Mouse (Mus musculus) retina, adult 2 months (tissue): ENCODE data around the gene Ddx51.

Source experiments
- DNase-seq: peaks from one replicate; pipeline ENCODE4 v3.0.0-alpha.2; 2012; ENCODE audit warnings: low read depth, low spot score

The Ddx51 gene

DNA sequence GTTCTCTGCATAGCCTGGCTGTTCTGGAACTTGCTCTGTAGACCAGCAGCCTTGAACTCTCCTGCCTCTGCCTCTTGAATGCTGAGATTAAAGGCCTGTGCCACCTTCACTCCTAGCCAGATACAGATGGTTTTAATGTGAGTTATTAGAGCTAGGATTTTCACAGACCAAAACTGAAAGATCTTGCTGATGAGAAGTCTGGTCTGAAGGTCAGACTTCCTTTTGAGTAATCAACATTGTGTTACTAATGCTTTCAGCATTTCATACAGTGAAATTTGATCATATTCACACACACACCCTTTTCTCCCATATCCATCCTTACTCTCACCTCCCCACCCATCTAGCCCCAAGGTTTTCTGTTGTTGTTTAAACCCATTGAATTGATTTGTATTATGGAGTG, 6.4 kb downstream of the Ddx51 start:
- DNase-seq: no peak

GRCm38 (mm10) chr5:110664041-110664440, 10.8 kb downstream of the Ddx51 start:
- DNase-seq: no peak

GRCm38 (mm10) chr5:110664750-110665269, 11.6 kb downstream of the Ddx51 start:
- DNase-seq: no peak

- DNase-seq: no peak
These were observed 12.4 kb downstream of the Ddx51 start for GRCm38 (mm10) chr5:110665486-110666121.

DNA sequence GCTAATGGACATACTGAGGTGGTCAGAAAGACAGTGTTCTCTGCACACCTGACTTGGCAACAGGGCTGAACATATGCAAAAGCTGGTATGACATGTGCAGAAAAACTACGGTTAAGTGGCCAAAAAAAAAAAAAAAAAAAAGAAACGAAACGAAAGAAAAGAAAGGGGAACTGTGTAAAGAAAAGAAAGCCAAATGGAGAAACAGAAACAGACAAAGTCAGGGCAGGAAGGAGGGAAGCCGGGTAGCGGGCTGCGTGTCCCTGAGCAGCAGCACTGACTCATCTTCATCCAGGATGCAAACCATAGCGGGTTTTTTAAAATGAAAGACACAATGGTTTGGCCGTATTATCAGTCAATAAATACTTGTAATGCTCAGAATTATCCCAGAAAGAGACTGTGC, 28.8 kb downstream of the Ddx51 start:
- DNase-seq: no peak

DNA sequence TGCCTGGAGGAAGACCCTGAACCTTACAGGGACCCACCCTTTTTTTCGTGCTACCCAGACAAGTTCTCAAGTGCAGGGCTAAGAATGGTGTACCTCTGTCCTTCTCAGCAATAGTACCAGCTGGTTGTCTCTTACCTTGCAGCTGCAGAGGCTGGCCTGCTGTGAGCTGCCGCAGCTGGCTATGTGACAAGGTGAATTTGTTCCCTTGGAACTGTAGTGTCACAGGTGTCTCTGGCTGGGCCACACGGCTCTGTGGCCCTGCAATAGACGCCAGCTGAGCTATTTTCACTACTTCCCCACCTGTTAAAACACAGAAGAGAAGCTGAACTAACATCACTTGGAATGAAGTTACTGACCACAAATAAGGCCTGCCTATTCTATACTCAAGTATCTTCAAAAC, 45.4 kb downstream of the Ddx51 start:
- no peak for DNase-seq

DNA sequence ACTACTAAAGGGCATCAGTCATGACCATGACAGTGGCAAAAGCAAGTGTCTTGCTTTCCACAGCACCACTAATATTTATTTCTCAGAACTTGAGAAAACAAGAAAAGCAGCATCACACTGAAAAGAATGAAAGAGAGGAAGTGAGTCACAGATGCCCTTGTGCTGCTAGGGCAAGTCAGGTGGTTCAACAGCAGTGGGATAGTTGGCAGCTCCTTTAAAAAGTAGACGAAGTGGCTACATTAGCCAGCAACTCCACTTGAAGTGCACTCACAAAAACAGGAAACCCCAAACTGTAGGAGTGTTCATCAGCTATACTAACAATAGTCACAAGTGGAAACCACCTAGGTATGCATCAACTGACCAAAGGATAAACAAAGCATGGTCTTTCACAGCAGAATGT, 50.8 kb downstream of the Ddx51 start:
- DNase-seq: no peak

- no peak for DNase-seq
These were observed 56.0 kb downstream of the Ddx51 start for GRCm38 (mm10) chr5:110709256-110709655.
